In genomic region chr17:57230728-57231125, GRCm38 (mm10) we compare ENCODE assay signal across 17 mouse cellular contexts. TPM values are rescaled to one million over a fixed set of nuclear protein-coding genes. Genes with fewer than 3 reads are reported as not detected.
DNase-seq lines count a peak whose midpoint lies in the region; ATAC-seq and TF ChIP-seq lines count a peak whose summit lies in the region.
"Had no signal": no experiment of that assay in that cellular context is flagged by ENCODE, and none has a peak within 500 bp of the region (broad histone marks: within the 10 kb centered on the region; RNA-seq: fewer than 3 reads in every experiment).

No protein-coding gene starts in this region.

- no peak overlapping the region for H3K4me2 ChIP-seq in liver, embryonic 11.5 days
- peak overlapping the region; percentile 42 for H3K4me2 ChIP-seq in liver, postnatal 0 days (ENCODE audit: low read depth, low read length)
- no peak overlapping the region for H3K4me2 ChIP-seq in myocyte (ENCODE audit: low read depth)
- no peak overlapping the region for H3K4me2 ChIP-seq in forebrain, embryonic 14.5 days (ENCODE audit: low read length)
- H3K4me2 ChIP-seq: forebrain, embryonic 12.5 days; neural tube, embryonic 12.5 days; stomach, embryonic 15.5 days had no signal

- H3K36me3 ChIP-seq in liver, adult 2 months (ENCODE audit: control insufficient read depth, insufficient read depth, low read length): peaks cover 4% of the 10 kb centered on the region; the same call in 1 of the 2 replicates
- H3K36me3 ChIP-seq in liver, embryonic 11.5 days (ENCODE audit: control insufficient read depth, insufficient read depth, low read length): peaks cover 11% of the 10 kb centered on the region; the same call in 1 of the 2 replicates
- peaks cover 14% of the 10 kb centered on the region for H3K36me3 ChIP-seq in liver, postnatal 0 days (replicated peaks; ENCODE audit: insufficient read depth, low read length)
- H3K36me3 ChIP-seq in myocyte (ENCODE audit: control insufficient read depth, insufficient read depth): no peaks in the 10 kb centered on the region
- peaks cover 8% of the 10 kb centered on the region; the same call in 1 of the 2 replicates for H3K36me3 ChIP-seq in forebrain, embryonic 14.5 days (ENCODE audit: control insufficient read depth, insufficient read depth, low read length)

- H3K4me1 ChIP-seq in liver, adult 2 months (ENCODE audit: control insufficient read depth, insufficient read depth, low read length): peaks cover 37% of the 10 kb centered on the region
- peaks cover 5% of the 10 kb centered on the region for H3K4me1 ChIP-seq in liver, embryonic 11.5 days (replicated peaks; ENCODE audit: control insufficient read depth, insufficient read depth, low read length)
- peaks cover 35% of the 10 kb centered on the region for H3K4me1 ChIP-seq in liver, postnatal 0 days (ENCODE audit: insufficient read depth)
- H3K4me1 ChIP-seq in forebrain, embryonic 14.5 days (ENCODE audit: control insufficient read depth, insufficient read depth, low read length): no peaks in the 10 kb centered on the region
- H3K4me1 ChIP-seq: forebrain, embryonic 12.5 days; hindbrain, embryonic 10.5 days; neural tube, embryonic 12.5 days had no signal

- H3K4me3 ChIP-seq in liver, adult 2 months (ENCODE audit: insufficient read depth, low read depth, low read length): no peak overlapping the region
- no peak overlapping the region for H3K4me3 ChIP-seq in liver, embryonic 11.5 days (ENCODE audit: low read depth, low read length)
- H3K4me3 ChIP-seq in liver, postnatal 0 days (ENCODE audit: low read depth, low read length): no peak overlapping the region
- H3K4me3 ChIP-seq in myocyte: no peak overlapping the region
- no peak overlapping the region for H3K4me3 ChIP-seq in forebrain, embryonic 14.5 days (ENCODE audit: low read depth, low read length)
- H3K4me3 ChIP-seq: forebrain, embryonic 12.5 days; hindbrain, embryonic 10.5 days; left cerebral cortex, adult 2 months; neural tube, embryonic 12.5 days; stomach, embryonic 15.5 days had no signal

- H3K9me3 ChIP-seq in liver, embryonic 11.5 days (ENCODE audit: control insufficient read depth, low read length): no peaks in the 10 kb centered on the region
- no peaks in the 10 kb centered on the region for H3K9me3 ChIP-seq in liver, postnatal 0 days (ENCODE audit: low read length)
- no peaks in the 10 kb centered on the region for H3K9me3 ChIP-seq in forebrain, embryonic 14.5 days (replicated peaks; ENCODE audit: control insufficient read depth, low read length)
- H3K9me3 ChIP-seq: forebrain, embryonic 12.5 days; hindbrain, embryonic 10.5 days; neural tube, embryonic 12.5 days; stomach, embryonic 15.5 days had no signal

- H3K27me3 ChIP-seq in liver, adult 2 months (ENCODE audit: control insufficient read depth, insufficient read depth, low read length): no peaks in the 10 kb centered on the region
- H3K27me3 ChIP-seq in liver, embryonic 11.5 days (replicated peaks; ENCODE audit: control insufficient read depth, insufficient read depth, low read length): peaks cover 2% of the 10 kb centered on the region
- H3K27me3 ChIP-seq in liver, postnatal 0 days (ENCODE audit: insufficient read depth, low read length): no peaks in the 10 kb centered on the region
- H3K27me3 ChIP-seq in myocyte (ENCODE audit: control insufficient read depth, insufficient read depth, insufficient read length): peaks cover 15% of the 10 kb centered on the region
- H3K27me3 ChIP-seq in forebrain, embryonic 14.5 days (replicated peaks; ENCODE audit: control insufficient read depth, insufficient read depth, low read length): no peaks in the 10 kb centered on the region
- H3K27me3 ChIP-seq: forebrain, embryonic 12.5 days; neural tube, embryonic 12.5 days; stomach, embryonic 15.5 days had no signal

- H3K9ac ChIP-seq in liver, adult 2 months (ENCODE audit: low read depth, low read length): no peak overlapping the region
- H3K9ac ChIP-seq in liver, embryonic 11.5 days (ENCODE audit: low read depth, low read length): no peak overlapping the region
- H3K9ac ChIP-seq in liver, postnatal 0 days (replicated peaks): no peak overlapping the region
- no peak overlapping the region for H3K9ac ChIP-seq in forebrain, embryonic 14.5 days (ENCODE audit: low read length)
- H3K9ac ChIP-seq: forebrain, embryonic 12.5 days; neural tube, embryonic 12.5 days; stomach, embryonic 15.5 days had no signal

- H3ac ChIP-seq in myocyte (ENCODE audit: control insufficient read depth, insufficient read length): no peak overlapping the region

- H3K79me2 ChIP-seq in liver, adult 2 months (ENCODE audit: control insufficient read depth, insufficient read depth, low read length): peaks cover 22% of the 10 kb centered on the region; the same call in 1 of the 2 replicates
- H3K79me2 ChIP-seq in myocyte (ENCODE audit: control insufficient read depth, insufficient read depth): no peaks in the 10 kb centered on the region

- no peak for ATAC-seq in liver, embryonic 11.5 days (replicated peaks; ENCODE audit: low FRiP score)
- peak; percentile 21 for ATAC-seq in liver, postnatal 0 days
- ATAC-seq in forebrain, embryonic 14.5 days: no peak

- 3% methylated on average over 6 of the region's 6 CpGs for WGBS in liver, adult 2 months
- WGBS in liver, embryonic 11.5 days: 47% methylated on average over 6 of the region's 6 CpGs
- WGBS in liver, postnatal 0 days (ENCODE audit: insufficient replicate concordance): 26% methylated on average over 6 of the region's 6 CpGs
- WGBS in forebrain, embryonic 14.5 days: 78% methylated on average over 6 of the region's 6 CpGs

- peak overlapping the region; percentile 89 for H3K27ac ChIP-seq in liver, adult 2 months (replicated peaks; ENCODE audit: insufficient read depth, low read depth, low read length)
- no peak overlapping the region for H3K27ac ChIP-seq in liver, embryonic 11.5 days (ENCODE audit: low read depth, low read length)
- H3K27ac ChIP-seq in liver, postnatal 0 days (ENCODE audit: low read depth): peak overlapping the region; percentile 95
- no peak overlapping the region for H3K27ac ChIP-seq in forebrain, embryonic 14.5 days (ENCODE audit: low read depth, low read length)
- H3K27ac ChIP-seq: forebrain, embryonic 12.5 days; hindbrain, embryonic 10.5 days; kidney, postnatal 0 days; left cerebral cortex, adult 2 months; neural tube, embryonic 12.5 days had no signal

- no peak for TF ChIP-seq EP300 in liver, postnatal 0 days (IDR thresholded peaks at IDR 0.05; ENCODE audit: low read depth)

- DNase-seq in adrenal gland, adult 2 months: peak; percentile 49
- DNase-seq in adrenal gland, adult 8-10 months: no peak
- DNase-seq in liver, adult 2 months (ENCODE audit: extremely low read depth, low read depth, low spot score): peak; percentile 93
- no peak for DNase-seq in liver, embryonic 11.5 days (ENCODE audit: low spot score)
- peak; percentile 70 for DNase-seq in liver, postnatal 0 days
- no peak for DNase-seq in left cerebral cortex, postnatal 4 days
- no peak for DNase-seq in forebrain, embryonic 14.5 days (ENCODE audit: low spot score)
- DNase-seq: adrenal gland, postnatal 25 days; cerebellum, adult 9-10 months; right cerebral cortex, postnatal 25 days had no signal

- intact Hi-C loops in left cerebral cortex, postnatal 4 days (cut with DNase I): no loop called here

- TF ChIP-seq POLR2A in liver, adult 2 months (IDR thresholded peaks at IDR 0.05; ENCODE audit: extremely low read depth, insufficient read depth, low read length): no peak
- TF ChIP-seq POLR2A in myocyte (IDR thresholded peaks at IDR 0.05; ENCODE audit: insufficient read length, low read depth): no peak

- TF ChIP-seq CTCF in liver, adult 2 months (IDR thresholded peaks at IDR 0.05; ENCODE audit: low read depth, low read length): no peak
- no peak for TF ChIP-seq CTCF in liver, postnatal 0 days (IDR thresholded peaks at IDR 0.05; ENCODE audit: low read depth)

RNA-seq across cellular contexts. Expression of gene C3, which starts 2.8 kb away (rescaled TPM):
- total RNA-seq in adrenal gland, adult 2 months (2021): 1,000 to 10,000 TPM in 1 of 2 experiments, 100 to 1,000 TPM in 1; 382 to 3,178 TPM
- 222 and 767 TPM in 2 replicates for polyA plus RNA-seq in adrenal gland, adult 2 months (2012; rRNA removed)
- total RNA-seq in adrenal gland, adult 8-10 months (2022): 1,000 to 10,000 TPM in 1 of 4 experiments, 100 to 1,000 TPM in 1, 10 to 100 TPM in 2; 36.4 to 1,135 (median 245) TPM
- 5,384 and 7,708 TPM in 2 replicates for total RNA-seq in liver, adult 2 months (2014; rRNA removed)
- polyA plus RNA-seq in liver, adult 2 months (2012; rRNA removed): 3,773 and 3,833 TPM in 2 replicates
- polyA plus RNA-seq in liver, embryonic 11.5 days (2014; fragmentation: Nextera tagmentation; extraction: Ambion mirVana): 71.7 and 82.8 TPM in 2 replicates
- 1,136 and 1,364 TPM in 2 replicates for polyA plus RNA-seq in liver, postnatal 0 days (2015; fragmentation: Nextera tagmentation; extraction: Ambion mirVana)
- polyA plus RNA-seq in myocyte (2012; fragmentation: generic; extraction: Trizol): 0.12 TPM
- 1 to 10 TPM in 1 of 2 experiments, under 1 TPM in 1; 0.46 to 1.2 TPM for total RNA-seq in left cerebral cortex, postnatal 4 days (2021)
- polyA plus RNA-seq in forebrain, embryonic 14.5 days (2014; fragmentation: Nextera tagmentation; extraction: Ambion mirVana): 0.71 and 0.90 TPM in 2 replicates

RNA-seq across cellular contexts. Expression of gene Gpr108, which starts 17.5 kb away (rescaled TPM):
- 10 to 100 TPM; 85.1 to 89.5 TPM for total RNA-seq in adrenal gland, adult 2 months (2021)
- 79.7 and 82.5 TPM in 2 replicates for polyA plus RNA-seq in adrenal gland, adult 2 months (2012; rRNA removed)
- 100 to 1,000 TPM in 3 of 4 experiments, 10 to 100 TPM in 1; 98.6 to 107 (median 102) TPM for total RNA-seq in adrenal gland, adult 8-10 months (2022)
- 10.7 and 11.7 TPM in 2 replicates for total RNA-seq in liver, adult 2 months (2014; rRNA removed)
- polyA plus RNA-seq in liver, adult 2 months (2012; rRNA removed): 19.3 and 23.7 TPM in 2 replicates
- 26.5 and 30.7 TPM in 2 replicates for polyA plus RNA-seq in liver, embryonic 11.5 days (2014; fragmentation: Nextera tagmentation; extraction: Ambion mirVana)
- 9.0 and 9.2 TPM in 2 replicates for polyA plus RNA-seq in liver, postnatal 0 days (2015; fragmentation: Nextera tagmentation; extraction: Ambion mirVana)
- 53.9 TPM for polyA plus RNA-seq in myocyte (2012; fragmentation: generic; extraction: Trizol)
- 10 to 100 TPM; 11.7 to 12.6 TPM for total RNA-seq in left cerebral cortex, postnatal 4 days (2021)
- polyA plus RNA-seq in forebrain, embryonic 14.5 days (2014; fragmentation: Nextera tagmentation; extraction: Ambion mirVana): 19.3 and 19.6 TPM in 2 replicates

RNA-seq across cellular contexts. Expression of gene Trip10, which starts 18.5 kb away (rescaled TPM):
- 10 to 100 TPM; 44.5 to 51.5 TPM for total RNA-seq in adrenal gland, adult 2 months (2021)
- polyA plus RNA-seq in adrenal gland, adult 2 months (2012; rRNA removed): 25.2 and 28.2 TPM in 2 replicates
- total RNA-seq in adrenal gland, adult 8-10 months (2022): 10 to 100 TPM; 57.1 to 89.6 (median 72.8) TPM
- total RNA-seq in liver, adult 2 months (2014; rRNA removed): 4.6 and 5.1 TPM in 2 replicates
- polyA plus RNA-seq in liver, adult 2 months (2012; rRNA removed): 4.8 and 7.2 TPM in 2 replicates
- 25.5 and 25.9 TPM in 2 replicates for polyA plus RNA-seq in liver, embryonic 11.5 days (2014; fragmentation: Nextera tagmentation; extraction: Ambion mirVana)
- polyA plus RNA-seq in liver, postnatal 0 days (2015; fragmentation: Nextera tagmentation; extraction: Ambion mirVana): 9.3 TPM in 2 replicates
- 39.2 TPM for polyA plus RNA-seq in myocyte (2012; fragmentation: generic; extraction: Trizol)
- 1 to 10 TPM; 5.1 to 6.1 TPM for total RNA-seq in left cerebral cortex, postnatal 4 days (2021)
- polyA plus RNA-seq in forebrain, embryonic 14.5 days (2014; fragmentation: Nextera tagmentation; extraction: Ambion mirVana): 10.4 and 11.8 TPM in 2 replicates

RNA-seq across cellular contexts. Expression of gene Tnfsf14, which starts 36.8 kb away (rescaled TPM):
- under 1 TPM in 1 of 2 experiments, not detected in 1; 0.21 TPM for total RNA-seq in adrenal gland, adult 2 months (2021)
- 0.26 and 0.44 TPM in 2 replicates for polyA plus RNA-seq in adrenal gland, adult 2 months (2012; rRNA removed)
- total RNA-seq in adrenal gland, adult 8-10 months (2022): under 1 TPM in 2 of 4 experiments, not detected in 2; 0.16 to 0.17 TPM
- total RNA-seq in liver, adult 2 months (2014; rRNA removed): 0.27 and 0.28 TPM in 2 replicates
- 0.42 and 0.75 TPM in 2 replicates for polyA plus RNA-seq in liver, adult 2 months (2012; rRNA removed)
- 0.73 and 1.2 TPM in 2 replicates for polyA plus RNA-seq in liver, embryonic 11.5 days (2014; fragmentation: Nextera tagmentation; extraction: Ambion mirVana)
- polyA plus RNA-seq in liver, postnatal 0 days (2015; fragmentation: Nextera tagmentation; extraction: Ambion mirVana): 1.7 and 1.9 TPM in 2 replicates
- polyA plus RNA-seq in myocyte (2012; fragmentation: generic; extraction: Trizol): not detected
- not detected for total RNA-seq in left cerebral cortex, postnatal 4 days (2021)
- not detected in 2 replicates for polyA plus RNA-seq in forebrain, embryonic 14.5 days (2014; fragmentation: Nextera tagmentation; extraction: Ambion mirVana)
- total RNA-seq: adrenal gland, postnatal 25 days; left cerebral cortex, adult 2 months had no signal

RNA-seq across cellular contexts. Expression of gene Vav1, which starts 48.2 kb away (rescaled TPM):
- 1 to 10 TPM; 2.0 to 4.3 TPM for total RNA-seq in adrenal gland, adult 2 months (2021)
- 1.1 and 1.3 TPM in 2 replicates for polyA plus RNA-seq in adrenal gland, adult 2 months (2012; rRNA removed)
- 1 to 10 TPM; 3.0 to 6.2 (median 4.1) TPM for total RNA-seq in adrenal gland, adult 8-10 months (2022)
- total RNA-seq in liver, adult 2 months (2014; rRNA removed): 2.7 and 2.9 TPM in 2 replicates
- polyA plus RNA-seq in liver, adult 2 months (2012; rRNA removed): 1.3 and 1.9 TPM in 2 replicates
- 18.7 and 20.6 TPM in 2 replicates for polyA plus RNA-seq in liver, embryonic 11.5 days (2014; fragmentation: Nextera tagmentation; extraction: Ambion mirVana)
- 13.1 and 14.1 TPM in 2 replicates for polyA plus RNA-seq in liver, postnatal 0 days (2015; fragmentation: Nextera tagmentation; extraction: Ambion mirVana)
- polyA plus RNA-seq in myocyte (2012; fragmentation: generic; extraction: Trizol): not detected
- 1 to 10 TPM; 2.1 to 2.3 TPM for total RNA-seq in left cerebral cortex, postnatal 4 days (2021)
- 0.95 and 1.2 TPM in 2 replicates for polyA plus RNA-seq in forebrain, embryonic 14.5 days (2014; fragmentation: Nextera tagmentation; extraction: Ambion mirVana)

Comparison
In these comparisons a context has a peak if more than half of its experiments do, and no peak if none do; other contexts are left out.
1. DNase-seq: peak in adrenal gland, adult 2 months (single experiment), liver, adult 2 months (single experiment) and liver, postnatal 0 days (single experiment); none in adrenal gland, adult 8-10 months (single experiment), liver, embryonic 11.5 days (single experiment), left cerebral cortex, postnatal 4 days (single experiment) and forebrain, embryonic 14.5 days (single experiment).
2. H3K27ac ChIP-seq: peak in liver, adult 2 months (single experiment) and liver, postnatal 0 days (single experiment); none in liver, embryonic 11.5 days (single experiment) and forebrain, embryonic 14.5 days (single experiment).
3. RNA of gene C3, which starts 2.8 kb away (polyA plus RNA-seq): 3,773 to 3,833 TPM in liver, adult 2 months, 1,136 to 1,364 TPM in liver, postnatal 0 days, 222 to 767 TPM in adrenal gland, adult 2 months and 71.7 to 82.8 TPM in liver, embryonic 11.5 days; 0.71 to 0.90 TPM in forebrain, embryonic 14.5 days and 0.12 TPM in myocyte (single experiment); every median in the first group is over 10 times any median in the second.